Mouse (Mus musculus): Measurements from ENCODE around the gene Qrsl1.

The Qrsl1 gene

GRCm38 (mm10) chr10:43887676-43888075 is 13.9 kb downstream of the Qrsl1 start:
- intact Hi-C loops (cut with DNase I), result no loop called here

GRCm38 (mm10) chr10:43871458-43871857 is 30.1 kb downstream of the Qrsl1 start:
- intact Hi-C loops (cut with DNase I), result no loop called here

GRCm38 (mm10) chr10:43870752-43871151 is 30.8 kb downstream of the Qrsl1 start:
- intact Hi-C loops (cut with DNase I), result no loop called here

GRCm38 (mm10) chr10:43856351-43856750 is 45.2 kb downstream of the Qrsl1 start:
- intact Hi-C loops (cut with DNase I), result no loop called here

- intact Hi-C loops (cut with DNase I), result no loop called here
Observed at GRCm38 (mm10) chr10:43855916-43856315, 45.6 kb downstream of the Qrsl1 start.

- intact Hi-C loops (cut with DNase I), result no loop called here
Observed at GRCm38 (mm10) chr10:43851898-43852297, 49.6 kb downstream of the Qrsl1 start.

GRCm38 (mm10) chr10:43849478-43849877 is 52.1 kb downstream of the Qrsl1 start:
- intact Hi-C loops (cut with DNase I), result no loop called here

- intact Hi-C loops (cut with DNase I), result no loop called here
Observed at GRCm38 (mm10) chr10:43846141-43846622, 55.4 kb downstream of the Qrsl1 start.

- intact Hi-C loops (cut with DNase I), result no loop called here
Observed at GRCm38 (mm10) chr10:43845442-43845841, 56.1 kb downstream of the Qrsl1 start.

GRCm38 (mm10) chr10:43841441-43841840 is 60.1 kb downstream of the Qrsl1 start:
- intact Hi-C loops (cut with DNase I), result no loop called here

GRCm38 (mm10) chr10:43832868-43833267 is 68.7 kb downstream of the Qrsl1 start:
- intact Hi-C loops (cut with DNase I), result no loop called here

- intact Hi-C loops (cut with DNase I), result no loop called here
Observed at GRCm38 (mm10) chr10:43830251-43831018, 71.1 kb downstream of the Qrsl1 start.

- intact Hi-C loops (cut with DNase I), result no loop called here
Observed at GRCm38 (mm10) chr10:43828686-43829015, 72.9 kb downstream of the Qrsl1 start.

- intact Hi-C loops (cut with DNase I), result no loop called here
Observed at GRCm38 (mm10) chr10:43827958-43828685, 73.4 kb downstream of the Qrsl1 start.

- intact Hi-C loops (cut with DNase I), result no loop called here
Observed at GRCm38 (mm10) chr10:43826773-43827621, 74.5 kb downstream of the Qrsl1 start.

GRCm38 (mm10) chr10:43825696-43826095 is 75.8 kb downstream of the Qrsl1 start:
- intact Hi-C loops (cut with DNase I), result no loop called here

- intact Hi-C loops (cut with DNase I), result no loop called here
Observed at GRCm38 (mm10) chr10:43824713-43825112, 76.8 kb downstream of the Qrsl1 start.
